Mouse (Mus musculus): ENCODE results near the gene Exosc5.

Gene Exosc5

DNA sequence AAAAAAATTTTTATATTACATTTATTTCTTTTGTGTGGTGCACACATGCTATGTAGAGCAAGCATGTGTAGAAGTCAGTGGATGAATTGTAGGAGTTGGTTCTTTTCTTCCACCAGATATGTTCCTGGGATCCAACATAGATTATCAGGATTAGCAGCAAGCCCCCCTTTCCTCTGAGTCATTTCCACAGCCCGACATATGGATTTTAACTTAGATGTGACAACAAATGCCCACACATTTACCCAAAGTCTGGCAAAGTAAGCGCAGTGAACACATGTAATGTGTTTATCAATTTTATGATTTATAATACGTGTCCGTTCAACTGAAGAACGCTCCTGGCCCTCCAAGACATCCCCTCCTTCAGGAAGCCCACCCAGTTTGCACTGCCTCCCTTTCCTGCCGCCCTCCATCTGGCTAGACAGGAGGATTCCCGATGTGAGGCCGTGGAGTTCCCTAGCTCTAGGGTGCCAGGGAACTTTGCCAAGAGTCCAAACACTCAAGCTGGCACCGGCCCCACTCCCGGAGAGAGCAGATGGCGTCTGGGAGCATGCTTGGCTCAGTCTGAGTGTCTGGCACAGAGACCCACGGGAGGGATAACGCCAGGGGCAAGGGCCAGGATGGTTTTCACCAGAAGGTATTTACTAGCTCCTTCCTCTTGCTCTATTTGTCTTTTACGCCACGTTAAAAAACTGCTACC is 17.3 kb downstream of the Exosc5 start:
- CTCF ChIA-PET = interaction anchor here (0.5 kb wide), 1 partner anchor 1549 kb away, joined by 3 read pairs; no protein-coding TSS in a partner anchor

DNA sequence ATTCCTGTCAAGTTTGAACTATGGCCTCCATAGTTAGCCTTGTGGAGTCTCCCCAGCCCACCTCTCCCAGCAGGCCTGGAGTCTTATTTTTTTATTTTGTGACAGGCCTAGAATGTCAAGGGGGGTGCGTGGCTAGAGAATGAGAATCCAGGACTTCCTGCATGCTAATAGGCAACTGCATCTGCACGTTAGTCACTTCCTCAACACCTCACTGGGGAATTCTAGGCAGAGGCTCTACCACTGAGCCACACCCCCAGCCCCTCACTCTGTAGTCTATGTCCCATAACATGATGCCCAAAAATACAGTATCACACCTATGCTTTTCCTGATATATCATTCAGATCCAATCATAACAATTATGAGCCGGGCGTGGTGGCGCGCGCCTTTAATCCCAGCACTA is 18.0 kb downstream of the Exosc5 start:
- CTCF ChIA-PET = no interaction called here

DNA sequence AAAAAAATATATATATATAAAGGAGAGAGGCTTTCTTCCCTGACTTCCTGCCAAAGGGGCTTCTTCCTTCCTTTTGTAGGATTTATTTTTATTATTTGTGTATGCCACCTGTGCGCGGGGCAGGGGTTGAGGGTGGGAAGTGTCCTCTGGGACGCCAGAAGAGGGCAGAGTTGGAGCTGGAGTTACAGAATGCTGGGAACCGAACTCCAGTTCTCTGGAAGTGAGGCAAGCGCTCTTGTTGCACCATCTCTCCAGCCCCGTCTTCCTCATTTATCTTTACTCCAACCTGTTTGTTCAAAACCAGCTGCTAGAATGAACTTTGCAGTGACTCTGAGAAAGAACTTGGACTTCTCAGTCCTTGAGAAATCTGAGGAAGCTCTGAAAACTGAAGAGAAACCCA is 21.0 kb downstream of the Exosc5 start:
- CTCF ChIA-PET = interaction anchor here (0.6 kb wide), 1 partner anchor 25 kb away, joined by 3 read pairs; no protein-coding TSS in a partner anchor

DNA sequence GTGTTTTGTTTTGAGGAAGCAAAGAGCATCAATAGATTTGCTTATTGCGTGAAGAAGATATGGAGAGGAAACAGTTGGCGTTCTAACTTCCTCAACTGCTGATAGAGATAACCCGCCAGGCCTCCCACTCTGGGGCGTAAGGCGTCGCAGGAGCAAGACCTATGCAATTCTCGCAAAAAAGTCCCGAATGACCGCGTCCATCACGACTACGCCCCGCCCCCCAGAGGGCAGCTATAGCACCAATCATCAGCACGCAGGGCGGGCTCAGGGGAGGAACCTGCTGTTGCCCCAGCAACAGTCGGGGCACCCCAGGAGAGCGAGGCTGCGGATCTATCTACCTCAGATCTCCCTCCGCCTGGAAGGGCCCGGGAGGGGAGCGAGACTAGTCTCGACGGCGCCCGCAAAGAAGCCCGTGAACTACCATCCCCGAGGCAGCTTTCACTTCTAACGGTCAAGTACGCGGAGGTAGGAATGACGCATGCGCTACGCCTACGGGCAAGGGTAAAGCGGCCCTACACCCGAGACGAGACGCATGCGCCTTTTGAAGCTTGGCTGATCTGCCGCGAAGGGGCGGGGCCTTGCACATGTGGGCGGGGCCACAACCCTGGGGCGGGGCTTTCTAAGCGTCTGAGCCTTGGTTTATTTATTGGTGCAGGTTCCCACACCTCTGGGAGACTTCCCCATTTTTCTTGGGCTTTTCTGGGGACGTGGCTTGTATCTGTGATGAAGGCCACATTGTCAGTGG is 21.7 kb downstream of the Exosc5 start, which contains the start of gene B9d2:
Gene B9d2, plus strand, starts transcription at position 267 of the 745 bp plus-strand sequence.
- CTCF ChIA-PET = interaction anchor here (0.7 kb wide), 1 partner anchor 1295 kb away, joined by 3 read pairs; no protein-coding TSS in a partner anchor

DNA sequence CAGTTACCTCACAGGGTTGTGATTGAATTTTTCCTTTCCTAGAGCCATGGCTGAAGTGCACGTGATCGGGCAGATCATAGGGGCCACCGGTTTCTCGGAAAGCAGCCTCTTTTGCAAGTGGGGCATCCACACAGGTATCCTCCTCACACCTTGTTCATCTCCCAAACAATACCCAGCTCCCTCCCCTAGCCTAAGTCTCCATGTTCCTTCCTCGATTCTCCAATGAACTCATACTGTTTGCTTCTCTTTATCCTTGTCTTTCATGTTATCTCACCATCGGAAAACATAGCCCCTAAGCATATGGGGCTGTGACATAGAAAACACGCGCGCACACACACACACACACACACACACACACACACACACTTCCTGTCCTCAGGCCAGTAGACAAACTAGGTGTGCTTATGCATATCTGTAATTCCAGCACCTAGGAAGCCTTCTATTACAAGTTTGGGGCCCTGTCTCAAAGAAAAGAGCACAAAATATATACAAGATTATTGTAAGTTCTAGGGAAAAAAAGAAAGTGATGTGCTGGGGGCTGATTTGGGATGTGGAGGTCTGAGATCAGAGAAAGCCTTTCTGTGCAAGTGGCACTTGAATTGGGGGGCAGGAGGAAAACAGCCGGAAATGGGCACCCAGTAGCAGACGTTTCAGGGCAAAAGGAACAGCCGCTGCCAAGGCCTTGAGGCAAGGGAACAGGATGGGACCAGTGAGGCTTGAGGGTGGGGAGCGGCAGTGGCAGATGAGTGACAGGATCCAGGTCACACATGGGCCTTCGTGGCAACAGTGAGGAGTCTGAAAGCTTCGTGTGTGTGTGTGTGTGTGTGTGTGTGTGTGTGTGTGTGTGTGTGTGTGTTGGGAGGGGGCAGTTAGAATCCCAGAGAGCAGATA is 22.6 kb downstream of the Exosc5 start:
- CTCF ChIA-PET = interaction anchor here (0.7 to 0.9 kb wide), 3 partner anchors 13 to 1296 kb away, joined by 3 read pairs; no protein-coding TSS in a partner anchor

DNA sequence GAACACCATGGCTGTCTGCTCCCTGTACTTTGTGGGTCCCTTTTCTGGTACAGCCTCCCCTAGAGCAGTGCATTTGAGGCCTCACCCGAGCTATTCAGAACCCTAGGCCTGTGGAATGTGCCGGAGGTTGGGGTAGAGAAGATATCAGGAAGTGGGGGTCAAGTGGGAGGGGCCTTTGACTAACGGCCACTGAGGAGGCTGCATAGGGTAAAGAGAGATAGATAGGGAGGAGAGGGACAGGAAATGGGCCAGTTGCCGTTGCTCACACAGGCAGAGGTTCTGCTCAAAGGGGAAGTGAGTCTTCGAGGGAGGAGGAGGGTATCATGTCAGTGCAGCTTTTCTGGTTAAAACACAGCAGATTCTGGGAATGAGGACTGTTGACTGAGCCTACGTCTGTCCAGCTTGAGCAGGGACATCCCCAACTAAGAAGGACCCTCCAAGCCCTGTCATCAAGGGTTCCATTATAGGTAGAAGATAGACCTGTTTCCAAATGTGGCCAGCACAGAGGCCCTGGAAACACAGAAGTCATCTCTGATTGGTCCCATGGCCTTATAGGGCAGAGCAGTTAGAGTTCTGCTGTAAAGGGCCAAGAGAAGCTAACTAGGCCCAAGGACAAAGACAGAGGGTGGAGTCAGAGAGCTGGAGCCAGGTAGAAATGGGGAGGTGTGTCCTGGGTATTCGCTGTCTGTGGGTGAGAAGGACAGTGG is 24.7 kb downstream of the Exosc5 start:
- CTCF ChIA-PET = interaction anchor here (0.6 kb wide), 1 partner anchor 288 kb away, joined by 4 read pairs; no protein-coding TSS in a partner anchor

DNA sequence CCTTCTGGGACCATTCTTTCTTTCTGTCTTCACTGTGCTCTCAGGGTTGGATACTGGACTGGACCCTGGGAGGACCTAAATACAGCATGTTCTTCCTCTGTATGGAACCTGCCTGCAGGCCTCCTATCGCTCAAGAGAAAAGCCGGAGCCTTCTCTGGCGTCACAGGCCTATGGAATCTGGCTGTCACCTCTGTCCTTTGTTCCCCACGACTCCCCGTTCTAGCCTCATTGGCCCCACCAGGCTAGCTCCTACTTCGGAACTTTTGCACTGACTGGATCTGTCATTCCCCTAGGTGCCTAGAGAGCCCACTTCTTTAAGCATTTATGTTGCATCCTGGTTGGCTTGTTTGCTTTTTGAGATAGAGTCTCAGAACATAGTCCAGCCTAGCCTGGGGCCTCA is 25.7 kb downstream of the Exosc5 start:
- CTCF ChIA-PET = interaction anchor here (0.6 kb wide), 1 partner anchor 139 kb away, joined by 3 read pairs; no protein-coding TSS in a partner anchor

DNA sequence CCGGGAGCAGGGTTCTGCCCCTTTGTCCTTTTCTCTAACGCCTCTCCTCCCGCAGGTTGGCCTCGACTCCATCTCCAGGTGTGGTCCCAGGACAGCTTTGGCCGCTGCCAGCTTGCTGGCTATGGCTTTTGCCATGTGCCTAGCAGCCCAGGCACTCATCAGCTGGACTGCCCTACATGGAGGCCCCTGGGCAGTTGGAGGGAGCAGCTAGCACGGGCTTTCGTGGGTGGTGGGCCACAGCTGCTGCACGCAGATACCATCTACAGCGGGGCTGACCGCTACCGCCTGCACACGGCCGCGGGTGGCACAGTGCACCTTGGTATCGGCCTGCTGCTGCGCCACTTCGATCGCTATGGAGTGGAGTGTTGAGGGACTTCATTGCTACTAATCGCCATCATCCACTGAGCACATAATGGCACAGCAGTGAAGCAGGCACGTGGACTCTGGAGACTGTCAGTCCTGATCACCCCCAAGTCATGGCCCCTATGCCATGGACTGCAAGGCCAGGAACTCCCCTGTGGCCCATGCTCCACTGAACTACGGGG is 27.0 kb downstream of the Exosc5 start:
- CTCF ChIA-PET = interaction anchor here (0.6 kb wide), 1 partner anchor 1273 kb away, joined by 3 read pairs; no protein-coding TSS in a partner anchor

DNA sequence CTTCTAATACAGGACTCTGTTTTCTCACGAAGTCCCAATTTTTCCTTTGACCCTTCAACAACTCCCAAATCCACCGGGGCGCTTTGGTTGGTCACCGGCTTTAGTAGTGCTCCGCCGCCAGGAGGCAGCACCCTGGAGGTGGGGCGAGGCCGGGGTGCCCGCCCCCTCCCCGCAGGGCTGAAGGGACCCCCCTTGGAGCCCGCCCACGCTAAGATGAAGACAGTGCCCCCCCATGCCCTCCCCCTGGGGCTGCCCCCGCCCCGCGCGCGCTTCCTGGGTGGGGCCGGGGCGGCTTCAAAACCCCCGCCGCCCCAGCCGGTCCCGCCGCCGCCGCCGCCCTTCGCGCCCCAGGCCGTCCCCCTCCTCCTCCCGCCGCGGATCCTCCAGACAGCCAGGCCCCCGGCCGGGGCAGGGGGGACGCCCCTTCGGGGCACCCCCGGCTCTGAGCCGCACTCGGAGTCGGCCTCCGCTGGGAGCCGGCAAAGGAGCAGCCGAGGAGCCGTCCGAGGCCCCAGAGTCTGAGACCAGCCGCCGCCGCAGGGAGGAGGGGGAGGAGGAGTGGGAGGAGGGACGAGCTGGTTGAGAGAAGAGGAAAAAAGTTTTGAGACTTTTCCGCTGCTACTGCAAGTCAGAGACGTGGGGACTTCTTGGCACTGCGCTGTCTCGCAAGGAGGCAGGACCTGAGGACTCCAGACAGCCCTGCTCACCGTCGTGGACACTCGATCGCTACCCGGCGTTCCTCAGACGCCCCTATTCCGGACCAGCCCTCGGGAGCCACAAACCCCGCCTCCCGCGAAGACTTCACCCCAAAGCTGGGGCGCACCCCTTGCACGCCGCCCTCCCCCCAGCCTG is 27.9 kb downstream of the Exosc5 start, which contains the start of gene Tgfb1:
Gene Tgfb1, plus strand, starts transcription at position 323 of the 852 bp plus-strand sequence.
- CTCF ChIA-PET = interaction anchor here (0.8 to 1.2 kb wide), 2 partner anchors 33 to 290 kb away, joined by 3 to 4 read pairs; no protein-coding TSS in a partner anchor

DNA sequence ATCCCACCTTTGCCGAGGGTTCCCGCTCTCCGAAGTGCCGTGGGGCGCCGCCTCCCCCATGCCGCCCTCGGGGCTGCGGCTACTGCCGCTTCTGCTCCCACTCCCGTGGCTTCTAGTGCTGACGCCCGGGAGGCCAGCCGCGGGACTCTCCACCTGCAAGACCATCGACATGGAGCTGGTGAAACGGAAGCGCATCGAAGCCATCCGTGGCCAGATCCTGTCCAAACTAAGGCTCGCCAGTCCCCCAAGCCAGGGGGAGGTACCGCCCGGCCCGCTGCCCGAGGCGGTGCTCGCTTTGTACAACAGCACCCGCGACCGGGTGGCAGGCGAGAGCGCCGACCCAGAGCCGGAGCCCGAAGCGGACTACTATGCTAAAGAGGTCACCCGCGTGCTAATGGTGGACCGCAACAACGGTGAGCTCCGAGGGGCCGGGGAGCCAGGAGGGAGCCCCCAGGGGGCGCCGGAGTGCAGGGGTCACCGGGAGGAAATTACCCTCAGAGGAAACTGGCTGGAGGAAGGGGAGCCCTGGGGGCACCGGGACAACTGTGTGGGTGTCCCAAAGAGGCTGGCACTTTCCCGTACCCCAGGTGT is 28.9 kb downstream of the Exosc5 start:
- CTCF ChIA-PET = interaction anchor here (1.2 kb wide), 2 partner anchors 15 to 32 kb away, joined by 4 to 5 read pairs; no protein-coding TSS in a partner anchor

DNA sequence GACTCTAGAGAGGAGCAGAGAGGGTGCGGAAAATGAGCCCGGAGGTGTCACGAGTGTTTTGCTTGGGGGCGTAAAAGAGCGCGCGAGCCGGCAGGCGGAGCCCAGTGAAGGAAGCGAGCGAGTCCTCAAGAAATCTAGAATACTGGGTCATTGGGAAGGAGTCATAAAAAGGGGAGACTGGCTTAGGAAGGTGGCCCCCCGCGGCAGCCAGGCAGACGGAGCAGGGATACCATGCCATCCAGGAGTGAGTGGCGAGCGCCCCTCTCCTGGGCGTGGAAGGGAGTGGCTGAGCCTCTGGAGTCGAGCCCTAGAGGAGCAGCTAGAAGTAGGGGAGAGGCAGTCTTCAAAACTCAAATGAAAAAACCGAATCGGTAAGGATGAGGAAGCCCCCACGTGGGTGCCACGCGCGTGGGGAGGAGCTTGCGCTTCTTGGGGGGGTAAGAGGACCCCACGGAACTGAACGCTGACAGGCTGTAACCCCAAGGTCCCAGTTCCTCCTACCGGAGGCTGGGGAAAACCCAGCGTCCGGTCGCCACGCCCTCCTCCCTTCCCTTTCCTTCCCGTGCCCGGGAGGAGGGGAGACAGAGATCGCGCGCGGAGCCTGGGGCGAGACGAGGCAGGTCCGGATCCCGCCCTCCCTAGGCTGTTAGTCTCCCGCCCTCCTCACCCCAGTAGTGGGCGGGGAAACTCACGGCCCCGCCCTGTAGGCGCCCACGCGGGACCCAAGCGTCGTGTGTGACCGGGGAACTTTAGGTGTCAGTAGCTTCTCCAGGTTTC is 30.0 kb downstream of the Exosc5 start:
- CTCF ChIA-PET = interaction anchor here (1.2 kb wide), 1 partner anchor 14 kb away, joined by 5 read pairs; no protein-coding TSS in a partner anchor

DNA sequence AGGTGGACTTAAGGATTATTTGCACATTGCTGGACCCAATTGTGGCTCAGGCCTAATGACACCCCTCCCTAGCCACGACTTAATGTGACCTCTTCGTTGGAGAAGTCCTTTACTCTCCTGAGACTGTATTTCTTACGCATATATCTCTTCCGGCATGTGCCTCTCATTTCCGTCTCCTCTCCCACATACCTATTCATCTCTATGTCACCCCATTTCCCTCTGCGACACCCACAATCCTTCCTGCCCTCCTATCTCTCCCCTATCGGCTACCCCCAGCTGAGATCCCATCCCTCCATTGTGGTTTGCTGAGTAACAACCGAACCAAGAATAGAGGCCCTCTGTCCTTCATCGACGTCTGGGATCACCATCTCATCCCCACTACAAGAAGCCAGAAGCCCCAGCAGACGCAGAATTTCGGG is 30.6 kb downstream of the Exosc5 start:
- CTCF ChIA-PET = no interaction called here

DNA sequence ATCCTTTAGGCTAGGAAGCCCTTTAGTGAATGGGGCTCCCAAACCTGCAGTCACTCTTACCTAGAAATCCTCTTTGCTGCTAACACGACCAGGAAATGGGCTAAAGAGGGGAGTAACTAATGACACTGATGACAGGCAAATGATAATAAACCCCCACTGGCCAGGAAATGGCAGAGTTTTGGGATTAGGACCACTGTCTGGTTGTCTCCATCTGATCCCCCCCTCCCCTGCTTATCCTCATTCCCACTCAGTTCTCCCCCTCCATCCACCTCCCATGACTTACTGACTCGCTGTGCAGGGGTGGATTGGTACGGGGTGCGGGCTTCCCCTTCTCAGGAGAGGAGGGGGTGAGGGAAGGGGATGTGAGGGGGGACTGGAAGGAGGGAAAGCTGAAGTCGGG is 31.1 kb downstream of the Exosc5 start:
- CTCF ChIA-PET = interaction anchor here (0.6 to 2.4 kb wide), 2 partner anchors 12 to 38 kb away, joined by 3 to 6 read pairs; no protein-coding TSS in a partner anchor

DNA sequence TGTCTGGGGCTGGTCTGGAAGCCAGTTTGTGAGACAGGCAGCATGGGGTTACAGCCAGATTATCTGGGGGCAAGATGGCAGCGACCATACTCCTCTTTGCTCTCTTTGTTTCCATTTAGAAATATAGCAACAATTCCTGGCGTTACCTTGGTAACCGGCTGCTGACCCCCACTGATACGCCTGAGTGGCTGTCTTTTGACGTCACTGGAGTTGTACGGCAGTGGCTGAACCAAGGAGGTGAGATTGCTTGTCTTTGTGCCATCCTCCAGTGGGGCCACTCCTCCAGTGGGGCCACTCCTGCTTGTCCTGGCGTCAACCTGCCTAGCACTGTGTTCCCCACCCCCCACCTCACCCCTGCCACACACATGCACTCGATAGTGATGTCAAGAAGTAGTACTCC is 35.1 kb downstream of the Exosc5 start:
- CTCF ChIA-PET = interaction anchor here (0.5 kb wide), 1 partner anchor 9 kb away, joined by 6 read pairs; no protein-coding TSS in a partner anchor

DNA sequence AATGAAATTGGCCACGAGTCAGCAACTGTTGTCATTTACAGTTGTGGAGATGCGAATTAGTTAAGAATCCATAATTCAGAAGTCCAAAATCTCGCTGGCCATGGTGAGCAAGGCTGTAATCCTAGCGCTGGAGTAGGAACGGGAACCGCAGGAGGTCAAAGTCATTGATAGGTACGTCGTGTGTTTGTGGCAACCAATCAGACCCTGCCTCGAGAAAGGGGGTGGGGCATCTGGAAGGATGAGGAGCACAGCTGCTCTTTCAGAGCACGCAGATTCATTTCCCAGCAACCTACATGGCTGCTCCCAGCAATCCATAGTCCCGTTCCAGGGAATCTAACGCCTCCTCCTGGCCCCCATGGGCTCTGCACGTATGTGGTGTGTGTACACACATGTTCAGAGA is 40.9 kb downstream of the Exosc5 start:
- CTCF ChIA-PET = no interaction called here

DNA sequence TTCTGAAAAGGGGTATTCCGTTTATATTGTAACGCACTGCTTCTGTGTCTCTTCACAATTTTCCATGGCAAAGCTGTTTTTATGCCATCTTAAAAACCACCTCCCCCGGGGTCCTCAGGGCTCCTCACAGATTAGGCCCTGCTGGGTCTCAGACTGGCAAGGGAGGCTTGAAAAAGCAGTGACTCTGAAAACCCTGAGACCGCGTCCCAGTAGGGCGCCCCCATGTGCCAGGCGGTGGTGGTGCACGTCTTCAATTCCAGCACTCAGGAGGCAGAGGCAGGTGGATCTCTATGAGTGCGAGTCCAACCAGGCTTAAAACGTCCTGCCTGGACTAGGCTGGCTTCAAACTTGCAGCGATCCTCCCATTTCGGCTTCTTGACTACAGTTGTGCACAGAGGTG is 41.8 kb downstream of the Exosc5 start:
- CTCF ChIA-PET = no interaction called here

DNA sequence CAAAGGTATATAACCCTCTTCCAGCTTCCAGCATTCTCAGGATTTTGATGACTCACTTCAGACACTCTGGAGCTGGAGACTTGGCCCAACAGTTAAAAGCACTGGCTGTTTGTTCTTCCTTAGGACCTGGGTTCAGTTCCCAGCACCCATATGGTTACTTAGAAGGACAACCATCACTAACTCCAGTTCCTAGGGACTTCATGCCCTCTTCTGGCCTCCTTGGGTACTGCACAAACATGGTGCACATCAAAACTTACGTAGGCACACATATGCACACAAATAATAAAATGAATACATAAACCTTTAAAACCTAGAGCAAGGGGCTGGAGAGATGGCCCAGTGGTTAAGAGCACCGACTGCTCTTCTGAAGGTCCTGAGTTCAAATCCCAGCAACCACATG is 43.4 kb downstream of the Exosc5 start:
- CTCF ChIA-PET = interaction anchor here (0.7 to 1.9 kb wide), 3 partner anchors 9 to 14 kb away, joined by 5 to 6 read pairs (median 6); no protein-coding TSS in a partner anchor

All from spleen, embryonic (tissue).